Mouse (Mus musculus) frontal cortex, adult (tissue): ENCODE data around the gene Dnajc22.

Experiments used
- ATAC-seq: cut with Nextera tagmentation; 2 replicates; pipeline ENCODE4 v1.9.2; 2017; ENCODE audit warnings: mild to moderate bottlenecking, moderate library complexity, mixed read lengths; ENCODE audit not compliant: low TSS enrichment

The Dnajc22 gene

DNA sequence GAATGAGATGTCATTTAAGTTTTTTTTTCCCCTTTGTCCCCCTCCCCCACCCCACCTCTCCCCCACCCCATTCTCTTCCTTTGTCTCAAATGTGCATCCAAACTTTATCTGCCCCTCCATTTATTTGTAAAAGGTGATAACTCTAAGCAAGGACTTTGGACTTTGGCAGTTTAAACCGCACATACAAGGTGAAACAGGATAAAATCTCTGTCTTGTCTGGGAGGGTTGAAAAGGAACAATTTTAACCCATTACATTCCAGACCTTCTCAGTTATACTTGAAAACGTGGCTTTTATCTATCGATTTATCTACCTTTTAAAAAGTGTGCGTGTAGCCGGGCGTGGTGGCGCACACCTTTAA lies 22.1 kb downstream of the Dnajc22 start:
- no peak for ATAC-seq

DNA sequence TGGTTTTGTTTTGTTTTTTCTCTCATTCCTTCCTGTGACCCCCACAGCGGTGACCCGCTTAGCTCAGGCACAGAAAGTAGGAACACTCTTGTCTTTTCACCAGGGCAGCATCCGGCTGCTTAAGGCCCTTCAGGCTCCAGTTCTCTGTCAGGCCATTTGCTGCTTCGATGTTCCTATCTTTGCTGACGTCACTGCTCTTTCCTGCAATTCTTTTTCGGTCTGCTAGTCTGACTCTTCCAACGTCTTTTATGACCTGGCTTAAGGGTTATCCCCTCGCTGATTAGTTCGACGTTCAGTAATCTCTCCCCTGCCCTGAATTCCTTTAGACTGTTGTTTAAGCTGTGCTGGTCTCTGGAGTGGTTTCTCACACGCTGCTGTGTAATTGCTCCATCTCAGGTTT lies 23.6 kb downstream of the Dnajc22 start:
- ATAC-seq = no peak

DNA sequence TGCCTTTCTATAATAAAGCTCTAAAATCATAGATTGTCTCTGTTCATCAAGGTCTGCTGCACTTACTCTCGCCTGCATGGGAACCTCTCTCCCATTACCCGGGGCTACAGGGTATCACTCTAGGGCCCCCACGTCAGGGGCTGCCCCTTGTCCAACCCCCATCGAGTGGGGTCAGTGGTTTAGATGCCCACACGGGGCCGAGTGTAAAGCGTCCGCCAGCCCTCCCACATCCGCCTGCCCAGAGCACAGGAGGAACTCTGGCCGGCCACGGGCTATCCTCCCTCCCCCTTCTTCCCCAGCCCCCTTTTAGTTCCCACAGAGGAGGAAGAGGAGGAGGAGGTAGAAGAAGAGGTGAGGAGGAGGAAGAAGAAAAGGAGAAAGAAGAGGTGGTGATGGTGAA lies 27.8 kb downstream of the Dnajc22 start:
- no peak for ATAC-seq

DNA sequence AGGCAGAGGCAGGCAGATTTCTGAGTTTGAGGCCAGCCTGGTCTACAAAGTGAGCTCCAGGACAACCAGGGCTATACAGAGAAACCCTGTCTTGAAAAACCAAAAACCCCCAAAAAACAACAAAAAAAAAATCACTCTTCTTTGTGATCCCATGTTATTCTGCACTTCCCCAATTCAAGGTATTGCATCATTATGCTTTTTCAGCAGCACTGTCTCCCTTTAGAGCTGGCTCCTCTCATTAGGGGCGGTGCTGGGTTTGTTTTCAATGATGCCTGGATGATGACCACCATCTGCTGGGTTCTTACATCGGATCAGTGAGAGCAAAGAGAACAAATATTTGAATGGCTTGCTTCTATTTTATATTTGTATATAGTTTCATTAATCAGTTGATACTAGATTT lies 29.7 kb downstream of the Dnajc22 start:
- ATAC-seq = no peak

DNA sequence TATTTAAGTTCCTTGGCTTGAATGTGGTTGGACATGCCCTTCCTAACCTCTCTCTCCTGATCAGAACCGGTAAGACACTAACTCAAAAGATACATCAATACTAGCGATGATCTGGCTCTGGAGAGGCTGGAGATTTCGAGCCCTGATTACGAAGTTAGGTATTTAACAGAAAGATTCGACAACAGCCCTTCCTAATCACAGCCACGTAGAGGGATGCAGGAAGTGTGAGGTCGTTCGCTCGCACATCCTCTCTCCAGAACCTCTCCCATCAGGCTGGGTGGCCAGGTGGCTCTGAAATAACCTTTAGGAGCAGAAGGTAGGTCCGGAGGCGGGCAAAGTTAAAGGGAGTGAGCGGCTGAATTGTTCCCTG lies 32.7 kb downstream of the Dnajc22 start, which contains the start of gene Spats2:
TSS of gene Spats2 (plus strand) at position 206 of the 370 bp plus-strand sequence.
- no peak for ATAC-seq

DNA sequence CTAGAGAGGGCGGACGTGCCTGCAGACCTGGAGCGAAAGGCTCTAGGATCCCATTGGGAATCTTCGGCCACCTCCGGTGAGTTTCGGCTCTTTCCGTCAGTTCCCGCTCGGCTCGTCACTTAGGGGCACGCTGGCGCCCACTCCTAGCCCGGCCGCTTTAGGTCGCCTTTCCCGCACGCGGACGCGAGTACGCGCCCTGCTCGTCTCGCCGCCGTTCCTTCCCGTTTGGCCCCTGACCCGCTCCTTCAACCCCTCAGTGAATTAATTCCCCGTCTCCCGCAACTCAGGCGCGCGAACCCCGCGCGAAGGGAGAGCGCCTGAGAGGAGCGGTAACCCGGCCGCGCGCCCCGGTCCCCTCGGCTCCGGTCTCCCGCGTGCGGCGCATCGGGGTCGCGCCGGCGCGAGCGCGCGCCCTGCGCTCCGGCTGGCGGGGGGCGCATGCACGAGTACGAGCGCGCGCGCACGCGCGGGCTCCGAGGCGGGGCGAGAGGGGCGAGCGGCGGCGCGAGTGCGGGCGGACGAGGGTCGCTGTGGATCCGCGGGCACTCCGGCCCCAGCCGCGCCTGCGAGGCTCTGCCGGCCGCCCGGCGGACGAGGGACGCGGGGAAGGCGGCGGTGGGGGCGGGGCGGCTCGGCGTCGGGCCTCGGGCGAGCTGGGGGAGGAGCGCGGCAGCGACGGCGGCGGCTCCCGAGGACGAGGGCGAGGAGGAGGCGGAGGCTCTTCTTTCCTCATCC lies 33.3 kb downstream of the Dnajc22 start:
- peak; percentile 90 for ATAC-seq

DNA sequence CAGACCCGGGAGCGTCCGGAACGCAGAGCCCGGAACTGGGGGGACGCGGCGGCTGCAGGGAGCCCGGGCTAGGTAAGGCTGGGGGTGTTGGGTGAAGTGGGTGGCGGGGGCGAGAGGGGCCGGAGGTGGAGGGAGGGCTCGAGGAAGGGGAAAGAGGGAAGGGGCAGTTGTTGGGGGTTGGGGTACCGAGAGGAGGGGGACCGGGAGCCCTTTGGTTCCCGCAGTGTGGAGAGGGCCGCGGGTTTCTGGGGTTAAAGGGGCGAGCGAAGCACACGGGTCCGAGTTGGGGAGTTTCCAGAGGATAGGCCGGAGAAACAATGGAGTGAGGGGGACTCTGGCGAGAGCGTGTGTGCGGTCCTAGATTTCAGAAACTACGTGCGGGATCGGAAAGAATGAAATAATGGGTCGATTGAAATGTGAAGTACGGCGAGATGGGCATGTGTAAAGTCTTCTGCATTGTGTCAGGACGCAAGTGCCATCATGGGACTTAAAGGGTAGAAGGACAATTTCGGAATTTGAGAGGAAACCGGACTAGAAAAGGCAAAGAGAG lies 33.9 kb downstream of the Dnajc22 start:
- no peak for ATAC-seq

DNA sequence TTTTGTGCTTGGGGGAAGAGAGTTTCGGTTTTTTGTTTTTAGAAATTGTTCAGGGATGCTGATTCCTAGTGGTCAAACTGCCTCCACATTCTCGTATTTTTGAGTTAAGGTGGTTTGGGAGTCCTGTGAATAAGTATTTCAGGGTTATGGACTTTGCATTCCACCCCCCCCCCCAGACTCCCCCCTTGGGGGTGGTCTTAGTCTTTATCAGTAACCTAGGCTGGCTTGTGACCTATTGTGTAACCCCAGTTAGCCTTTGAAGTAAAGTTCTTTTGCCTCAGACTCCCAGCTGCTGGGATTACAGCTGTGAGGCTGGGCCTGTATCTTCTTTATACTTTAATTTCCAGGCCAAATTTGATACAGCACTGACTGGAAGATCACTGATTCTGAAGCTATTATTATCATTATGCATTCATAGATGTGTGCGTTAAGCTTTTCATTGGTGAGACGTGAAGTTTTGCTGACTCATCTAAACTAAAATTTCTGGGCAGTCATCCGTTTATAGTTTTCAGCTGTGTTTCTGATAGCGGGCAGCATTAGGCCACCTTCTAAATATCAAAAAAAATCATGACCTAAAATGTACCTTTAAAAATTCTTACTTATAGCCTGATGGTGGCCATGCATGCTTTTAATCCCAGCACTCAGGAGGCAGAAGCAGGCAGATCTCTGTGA lies 35.0 kb downstream of the Dnajc22 start:
- no peak for ATAC-seq

DNA sequence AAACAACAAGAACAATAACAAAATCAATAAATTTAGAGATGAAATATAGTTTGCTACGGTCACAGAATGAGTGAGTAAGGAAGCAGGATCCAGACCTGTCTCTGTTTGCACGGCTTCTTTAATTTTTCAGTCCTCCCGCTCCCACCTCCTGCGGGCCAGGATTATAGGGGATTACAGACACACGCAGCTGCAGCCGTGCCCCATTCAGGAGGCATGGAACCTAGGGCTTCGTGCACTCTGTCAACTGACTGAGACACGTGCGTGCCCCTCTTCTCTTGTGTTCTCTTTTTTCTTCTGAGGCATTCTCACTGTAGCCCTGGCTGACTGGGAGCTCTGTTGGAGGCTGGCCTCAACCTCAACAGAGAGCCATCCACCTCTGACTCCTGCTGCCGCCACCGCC lies 36.5 kb downstream of the Dnajc22 start:
- ATAC-seq = no peak

DNA sequence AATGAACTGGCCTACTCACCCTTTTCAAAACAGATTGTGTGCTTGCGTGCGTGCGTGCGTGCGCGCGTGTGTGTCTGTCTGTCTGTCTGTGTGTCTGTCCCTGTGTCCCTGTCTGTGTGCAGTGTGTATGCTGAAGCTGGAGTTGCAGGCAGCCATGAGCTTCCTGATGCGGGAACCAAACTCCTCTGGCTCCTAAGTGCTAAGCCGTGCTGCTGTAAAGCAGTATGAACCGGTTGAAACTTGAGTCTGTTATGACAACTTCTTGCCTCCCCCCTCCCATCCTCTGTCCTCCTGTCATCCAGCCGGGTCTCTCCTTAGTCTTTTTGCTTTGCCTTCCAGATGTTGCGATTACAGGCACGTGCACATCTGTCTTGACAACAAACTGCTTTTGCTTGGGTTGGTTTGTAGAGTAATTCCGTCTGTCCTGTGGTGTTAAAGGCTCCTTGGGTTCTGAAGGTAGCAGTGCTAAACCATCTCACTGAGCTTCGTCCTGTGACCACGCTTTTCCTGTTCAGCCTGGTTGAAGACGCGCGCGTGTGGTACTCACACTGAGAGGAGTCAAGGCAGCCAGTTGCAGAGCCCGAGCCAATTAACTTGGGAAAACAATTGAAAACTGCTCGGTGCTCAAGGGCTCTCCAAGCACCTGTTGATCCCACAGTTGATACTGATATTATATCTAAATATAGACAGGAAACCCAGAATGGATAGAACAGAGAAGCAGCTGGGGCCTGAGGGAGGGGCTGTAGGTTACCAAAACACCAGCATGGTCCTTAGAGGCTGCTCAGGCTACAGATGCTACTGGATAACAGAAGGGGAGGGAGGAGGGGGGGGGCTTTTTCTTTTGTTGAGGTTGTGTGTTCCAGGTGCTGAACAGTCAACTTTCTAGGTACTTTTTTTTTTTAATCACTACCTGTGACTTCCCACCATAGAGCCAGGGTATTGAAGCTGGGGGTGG lies 37.3 kb downstream of the Dnajc22 start:
- no peak for ATAC-seq

DNA sequence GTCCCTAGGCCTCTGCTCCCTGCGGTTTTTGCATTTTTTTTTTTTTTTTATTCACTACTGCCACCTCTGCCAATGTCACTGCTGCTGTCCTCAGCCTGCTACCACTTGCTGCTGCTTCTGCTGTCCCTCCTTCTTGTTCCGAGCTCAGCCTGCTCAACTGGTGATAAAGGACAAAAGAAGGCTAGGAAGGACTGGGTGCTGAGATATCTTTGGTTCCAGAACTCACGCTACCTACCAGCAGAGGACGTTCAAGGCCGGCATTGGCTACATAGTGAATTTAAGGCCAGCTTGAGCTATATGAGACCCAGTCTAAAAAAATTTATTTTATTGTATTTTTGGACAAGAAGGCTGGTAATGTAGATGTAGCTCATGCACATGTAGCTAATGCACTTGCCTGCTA lies 45.4 kb downstream of the Dnajc22 start:
- no peak for ATAC-seq

DNA sequence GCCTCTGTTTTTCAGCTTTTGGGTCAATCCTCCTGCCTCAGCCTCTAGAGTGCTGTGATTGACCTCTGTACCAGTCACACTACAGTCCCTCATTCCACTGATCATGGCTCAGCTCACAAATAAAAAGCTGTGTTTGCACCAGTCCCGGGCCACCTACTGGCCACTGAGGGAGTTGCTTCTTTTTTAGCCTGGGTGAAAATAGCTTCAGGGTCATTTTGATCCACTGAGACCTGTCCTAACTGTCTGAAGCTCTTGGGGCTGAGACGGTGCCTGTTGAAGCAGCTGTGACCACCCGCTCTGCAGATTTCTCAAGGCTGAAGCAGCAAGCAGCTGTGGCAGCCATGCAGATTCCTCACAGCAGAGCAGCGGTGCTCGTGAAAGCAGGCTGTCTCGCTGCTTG lies 46.7 kb downstream of the Dnajc22 start:
- ATAC-seq = peak; percentile 69; the same call in 1 of the 2 replicates

DNA sequence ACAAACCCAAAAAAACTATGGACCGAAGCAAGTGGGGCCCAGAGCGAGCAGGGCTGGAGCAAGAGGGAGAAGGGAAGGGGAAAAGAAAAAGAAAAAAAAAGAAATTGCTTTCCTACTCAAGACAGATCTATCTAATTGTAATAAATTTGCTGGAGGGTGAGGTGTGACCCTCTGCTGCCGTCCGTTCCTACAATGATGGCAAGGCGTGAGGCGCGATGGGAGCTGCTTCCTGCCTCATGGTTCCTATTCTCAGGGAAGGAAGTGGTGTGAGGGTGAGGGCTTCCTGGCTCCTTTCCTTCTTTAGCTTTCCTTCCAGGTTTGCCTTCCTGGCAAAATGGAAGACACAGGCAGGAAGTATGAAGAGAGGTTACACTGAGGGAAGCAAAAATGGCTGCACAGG lies 57.5 kb downstream of the Dnajc22 start:
- no peak for ATAC-seq

DNA sequence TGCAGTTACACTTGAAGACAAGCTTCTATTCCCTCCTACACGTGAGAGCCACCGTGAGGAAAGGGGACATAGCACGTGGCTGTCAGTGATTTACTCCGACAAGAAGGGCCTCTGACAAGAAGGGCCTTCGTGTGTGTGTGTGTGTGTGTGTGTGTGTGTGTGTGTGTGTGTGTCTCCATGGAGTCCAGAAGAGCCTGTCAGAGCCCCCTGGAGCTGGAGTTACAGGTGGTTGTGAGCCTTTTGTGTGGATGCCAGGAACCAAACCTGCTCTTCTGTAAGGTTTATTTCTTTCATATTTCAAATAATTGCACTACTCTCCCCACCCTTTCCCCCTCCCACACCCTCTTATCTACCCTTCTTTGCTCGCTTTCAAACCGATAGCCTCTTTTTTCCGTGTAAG lies 58.4 kb downstream of the Dnajc22 start:
- ATAC-seq = no peak

DNA sequence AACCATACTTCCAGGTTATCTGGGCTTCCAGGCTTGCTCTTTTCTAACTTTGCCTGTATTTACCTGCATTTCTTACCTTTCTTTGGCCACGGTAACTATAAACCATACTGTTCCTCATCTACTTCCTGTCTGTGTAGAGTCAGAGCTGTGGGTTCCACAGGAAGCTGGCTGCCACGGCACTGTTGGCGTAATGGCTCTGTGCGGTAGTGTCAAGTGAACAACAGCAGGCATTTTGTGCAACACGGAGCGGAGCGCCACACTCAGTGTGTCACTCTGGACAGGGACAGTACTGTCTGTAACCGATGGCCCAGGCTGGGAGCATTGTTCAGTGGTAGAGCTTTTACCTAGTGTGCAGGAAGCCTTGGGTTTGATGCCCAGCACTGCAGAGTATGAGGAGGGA lies 60.5 kb downstream of the Dnajc22 start:
- no peak for ATAC-seq
